Mouse (Mus musculus) lung, postnatal 0 days (tissue): ENCODE measurements around the gene Kif13a.

Experiments
- CTCF ChIP-seq: IDR thresholded peaks from 2 replicates; pipeline ENCODE4 v1.5.1; 2016; ENCODE audit warnings: antibody characterized with exemption, mild to moderate bottlenecking
- EP300 ChIP-seq: IDR thresholded peaks from 2 replicates; pipeline ENCODE4 v1.6.1; 2016; ENCODE audit warnings: antibody characterized with exemption, mild to moderate bottlenecking, control low read depth

DNA sequence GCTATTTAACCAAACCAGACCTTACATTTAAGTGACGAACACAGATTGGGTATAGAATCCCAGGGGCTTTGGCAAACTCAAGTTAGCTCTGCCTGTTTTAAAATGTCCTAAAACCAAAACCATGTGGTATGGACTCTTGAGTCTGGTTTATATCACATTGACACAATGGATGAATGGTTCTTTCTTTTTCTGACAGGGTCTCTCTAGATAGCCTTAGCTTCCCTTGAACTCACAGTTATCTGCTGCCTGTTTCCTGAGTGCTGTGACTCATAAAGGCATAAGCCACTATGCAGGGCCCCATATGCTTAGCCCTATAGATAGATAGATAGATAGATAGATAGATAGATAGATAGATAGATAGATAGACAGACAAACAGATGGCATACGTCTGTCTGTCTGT, 142.8 kb downstream of the Kif13a start:
- TF ChIP-seq CTCF (no peak), EP300 (no peak)
